Mouse (Mus musculus) small intestine, adult 2 months (tissue): Measurements from ENCODE around the gene Map3k13. TPM values are rescaled to one million over a fixed set of nuclear protein-coding genes. Genes with fewer than 3 reads are reported as not detected.

Experiments used
- H3K27ac ChIP-seq: fragments of 200-500 bp; 2 replicates; pipeline ENCODE4 v1.5.1; 2012; ENCODE audit warnings: low read depth, low read length, control low read depth, inconsistent platforms; ENCODE audit not compliant: insufficient read depth
- H3K27me3 ChIP-seq: fragments of 200-500 bp; 2 replicates; pipeline ENCODE4 v1.6.1; 2012; ENCODE audit warnings: mild to moderate bottlenecking, moderate library complexity, low read length, inconsistent platforms; ENCODE audit not compliant: control insufficient read depth, insufficient read depth
- H3K36me3 ChIP-seq: fragments of 200-500 bp; 2 replicates; pipeline ENCODE4 v1.6.1; 2012; ENCODE audit warnings: mild to moderate bottlenecking, low read length, control low read depth, inconsistent platforms; ENCODE audit not compliant: control insufficient read depth, insufficient read depth
- H3K4me1 ChIP-seq: fragments of 200-500 bp; 2 replicates; pipeline ENCODE4 v1.6.1; 2012; ENCODE audit warnings: low read length, inconsistent platforms, mixed read lengths; ENCODE audit not compliant: control insufficient read depth, insufficient read depth, insufficient read length
- H3K4me3 ChIP-seq: fragments of 200-500 bp; 2 replicates; pipeline ENCODE4 v1.5.1; 2012; ENCODE audit warnings: low read depth, mild to moderate bottlenecking, control low read depth, inconsistent platforms, low read length, moderate library complexity
- CTCF ChIP-seq: fragments of 200-500 bp; IDR thresholded peaks from 2 replicates; pipeline ENCODE4 v1.5.1; 2012; ENCODE audit warnings: low read depth, mild to moderate bottlenecking, control low read depth, inconsistent platforms, low read length, moderate library complexity, mixed read lengths; ENCODE audit not compliant: insufficient replicate concordance, insufficient read length; ENCODE audit errors: extremely low read depth
- POLR2A ChIP-seq: fragments of 200-500 bp; IDR thresholded peaks from 2 replicates; pipeline ENCODE4 v1.6.1; 2012; ENCODE audit warnings: low read depth, mild to moderate bottlenecking, control low read depth, inconsistent platforms, low read length, moderate library complexity
- WGBS: fragments of 180-500 bp; shearing (Covaris S2); methylation state at CpG from one replicate; pipeline ENCODE4 v1.1.7; 2018; 5-methylcytosine and 5-hydroxymethylcytosine counted together
- polyA plus RNA-seq: library from polyadenylated mRNA; depleted of rRNA; stranded (reverse); fragments of >200 nt; gene quantifications from 2 replicates; pipeline ENCODE4 v1.2.3, GENCODE M21; 2012

Gene Map3k13
- polyA plus RNA-seq, 1 experiment, result 11.2 TPM

DNA sequence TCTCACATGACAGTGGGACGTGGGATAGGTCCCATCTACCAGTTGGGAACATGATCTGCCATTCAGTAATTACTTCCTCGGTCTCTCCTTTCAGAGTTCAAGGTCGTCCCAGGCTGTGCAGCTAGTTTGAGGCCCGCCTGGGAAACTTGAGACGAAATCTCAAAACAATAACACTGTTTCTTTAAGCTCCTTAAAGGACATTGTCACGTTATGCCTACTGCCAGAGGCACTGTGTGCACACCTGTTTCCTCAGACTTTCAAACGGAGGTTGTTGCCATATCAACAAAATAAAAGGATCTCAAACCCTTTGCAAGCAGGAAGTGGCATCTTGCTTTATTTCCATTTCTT is 41.4 kb downstream of the Map3k13 start:
- Histone ChIP-seq H3K27me3 (no peaks in the 10 kb centered on the region), H3K27ac (no peak overlapping the region)

DNA sequence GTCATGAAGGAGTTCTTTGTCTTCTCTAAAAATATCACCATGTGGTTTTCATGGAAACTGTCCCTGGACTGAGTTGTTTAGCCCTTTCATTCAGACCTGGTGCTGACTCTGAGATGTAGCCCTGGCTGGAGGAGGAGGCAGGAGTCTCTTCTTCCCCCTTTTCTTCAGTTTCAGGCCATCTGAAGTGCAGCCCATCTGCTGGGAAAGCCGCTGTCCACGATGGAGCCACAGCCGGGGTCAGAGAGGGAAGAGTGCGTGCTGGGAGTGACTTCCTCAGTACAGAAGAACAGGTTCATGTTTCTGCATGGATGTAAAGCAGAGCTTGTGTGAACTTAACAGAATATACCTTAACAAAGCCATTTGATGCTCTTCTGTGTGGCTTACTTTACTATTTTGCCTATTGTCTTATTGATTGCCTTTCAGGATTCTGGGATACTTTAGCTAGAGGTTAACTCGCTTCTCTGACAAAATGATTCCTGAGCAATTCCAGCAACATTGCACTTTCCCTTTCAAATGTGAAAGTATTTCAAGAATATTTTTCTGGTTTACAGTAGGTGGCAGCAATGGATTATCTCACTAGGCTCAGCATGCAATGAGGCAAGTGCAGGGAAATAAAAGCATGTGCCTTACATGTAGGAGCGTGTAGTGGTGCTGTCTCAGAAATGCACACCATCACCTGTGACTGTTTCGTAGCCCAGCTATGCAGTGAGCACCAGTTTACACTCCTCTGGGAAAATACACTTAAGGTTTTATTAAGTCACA is 42.3 kb downstream of the Map3k13 start:
- Histone ChIP-seq H3K36me3 (peaks cover 1% of the 10 kb centered on the region; the same call in 1 of the 2 replicates), H3K27ac (peak overlapping the region; percentile 19; the same call in 1 of the 2 replicates), H3K4me3 (no peak overlapping the region), H3K27me3 (no peaks in the 10 kb centered on the region), H3K4me1 (peaks cover 11% of the 10 kb centered on the region; the same call in 1 of the 2 replicates)
- 19% methylated on average over 7 of the region's 7 CpGs for WGBS
- TF ChIP-seq POLR2A (no peak), CTCF (no peak)

More for the DNA sequence above, 41.4 kb downstream of the Map3k13 start:
- Histone ChIP-seq H3K4me3 (no peak overlapping the region), H3K4me1 (peaks cover 15% of the 10 kb centered on the region), H3K36me3 (no peaks in the 10 kb centered on the region)
- TF ChIP-seq CTCF (no peak), POLR2A (no peak)
- WGBS, result 20% methylated on average over 7 of the region's 7 CpGs

- 85% methylated on average over 6 of the region's 6 CpGs for WGBS
- Histone ChIP-seq H3K27ac (no peak overlapping the region), H3K4me1 (peaks cover 8% of the 10 kb centered on the region; the same call in 1 of the 2 replicates), H3K27me3 (no peaks in the 10 kb centered on the region), H3K4me3 (no peak overlapping the region), H3K36me3 (peaks cover 1% of the 10 kb centered on the region; the same call in 1 of the 2 replicates)
- TF ChIP-seq POLR2A (no peak), CTCF (no peak)
Observed at GRCm38 (mm10) chr16:21837694-21838093, 43.5 kb downstream of the Map3k13 start.

- Histone ChIP-seq H3K27ac (peak overlapping the region; percentile 2; the same call in 1 of the 2 replicates), H3K4me1 (peaks cover 4% of the 10 kb centered on the region), H3K36me3 (peaks cover 3% of the 10 kb centered on the region; the same call in 1 of the 2 replicates), H3K4me3 (peak overlapping the region; percentile 53), H3K27me3 (no peaks in the 10 kb centered on the region)
- TF ChIP-seq CTCF, result no peak
- no peak for TF ChIP-seq POLR2A
- WGBS, result 2% methylated on average over 16 of the region's 16 CpGs
Observed at GRCm38 (mm10) chr16:21845800-21846671, 51.9 kb downstream of the Map3k13 start.

- H3K36me3 ChIP-seq, result no peaks in the 10 kb centered on the region
- 91% methylated on average over 3 of the region's 3 CpGs for WGBS
Observed at GRCm38 (mm10) chr16:21848444-21848843, 54.3 kb downstream of the Map3k13 start.

GRCm38 (mm10) chr16:21848847-21849246 is 54.7 kb downstream of the Map3k13 start:
- Histone ChIP-seq H3K4me1 (peaks cover 11% of the 10 kb centered on the region), H3K36me3 (no peaks in the 10 kb centered on the region), H3K27ac (no peak overlapping the region), H3K27me3 (no peaks in the 10 kb centered on the region), H3K4me3 (no peak overlapping the region)
- WGBS, result 92% methylated on average over 4 of the region's 4 CpGs
- TF ChIP-seq CTCF (no peak), POLR2A (no peak)

More at GRCm38 (mm10) chr16:21848444-21848843, 54.3 kb downstream of the Map3k13 start:
- H3K27ac ChIP-seq, result no peak overlapping the region
- H3K27me3 ChIP-seq, result no peaks in the 10 kb centered on the region
- peaks cover 9% of the 10 kb centered on the region for H3K4me1 ChIP-seq
- no peak overlapping the region for H3K4me3 ChIP-seq
- TF ChIP-seq POLR2A, result no peak
- TF ChIP-seq CTCF, result no peak

DNA sequence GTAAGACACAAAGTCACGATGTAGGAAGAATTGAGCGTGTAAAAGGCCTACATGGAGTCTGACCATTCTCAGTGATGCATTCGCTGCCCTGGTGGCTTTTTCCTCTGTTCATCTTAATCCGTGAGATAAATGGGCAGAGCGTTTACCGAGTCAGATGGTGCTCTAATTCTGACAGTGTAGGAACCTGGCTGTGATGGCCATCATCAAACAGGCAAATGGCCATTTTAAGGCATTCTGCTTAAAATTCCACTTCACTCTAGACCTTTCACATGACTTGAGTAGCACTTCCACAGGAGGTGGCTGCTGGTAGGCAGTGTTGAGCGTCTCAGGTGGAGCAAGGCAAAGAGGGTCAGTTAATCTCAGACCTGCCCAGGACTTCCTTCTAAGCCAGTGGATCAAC is 58.2 kb downstream of the Map3k13 start:
- H3K27me3 ChIP-seq, result no peaks in the 10 kb centered on the region
- H3K27ac ChIP-seq, result peak overlapping the region; percentile 77; the same call in 1 of the 2 replicates

More for the DNA sequence above, 58.2 kb downstream of the Map3k13 start:
- Histone ChIP-seq H3K36me3 (no peaks in the 10 kb centered on the region), H3K4me3 (no peak overlapping the region), H3K4me1 (peaks cover 25% of the 10 kb centered on the region)
- no peak for TF ChIP-seq CTCF
- no peak for TF ChIP-seq POLR2A
- WGBS, result 91% methylated on average over 7 of the region's 7 CpGs
